Mouse (Mus musculus): ENCODE measurements at regions not wholly inside any gene's neighbourhood (a gene's known extent, or its start where the extent isn't known, plus 50 kb on each side); places are given as distances from the start of the nearest gene placed in this dataset.

DNA sequence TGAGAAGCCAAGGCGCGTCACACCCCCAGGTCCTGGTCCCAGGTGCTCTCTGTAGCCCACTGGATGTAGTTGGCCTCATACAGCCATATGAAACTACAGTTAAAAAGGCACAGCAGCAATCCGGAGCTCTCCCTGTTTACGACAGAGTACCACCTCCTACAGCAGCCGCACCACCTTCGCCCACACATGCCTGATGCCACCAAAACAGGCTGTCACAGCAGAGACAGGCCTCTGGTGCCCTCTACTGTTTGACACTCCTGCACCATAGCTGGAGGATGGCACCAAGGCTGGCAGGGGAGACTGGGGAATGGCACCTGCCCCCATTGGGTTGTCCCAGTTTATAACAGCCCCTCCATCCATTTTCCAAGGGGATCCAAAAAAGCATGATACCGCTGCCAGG lies 84.1 kb downstream of the Rplp1 start:
- TF ChIP-seq CTCF (IDR thresholded peaks at IDR 0.05; ENCODE audit: control insufficient read depth, insufficient read depth, low read length) = peak; percentile 82
- no peak for TF ChIP-seq POLR2A (IDR thresholded peaks at IDR 0.05; ENCODE audit: borderline replicate concordance, control insufficient read depth, low read depth, low read length)
